Mouse (Mus musculus): ENCODE data around the gene Speer4b. TPM values are rescaled to one million over a fixed set of nuclear protein-coding genes. Genes with fewer than 3 reads are reported as not detected.

The Speer4b gene
- polyA plus RNA-seq, 1 experiment from 2014 or later: not detected

DNA sequence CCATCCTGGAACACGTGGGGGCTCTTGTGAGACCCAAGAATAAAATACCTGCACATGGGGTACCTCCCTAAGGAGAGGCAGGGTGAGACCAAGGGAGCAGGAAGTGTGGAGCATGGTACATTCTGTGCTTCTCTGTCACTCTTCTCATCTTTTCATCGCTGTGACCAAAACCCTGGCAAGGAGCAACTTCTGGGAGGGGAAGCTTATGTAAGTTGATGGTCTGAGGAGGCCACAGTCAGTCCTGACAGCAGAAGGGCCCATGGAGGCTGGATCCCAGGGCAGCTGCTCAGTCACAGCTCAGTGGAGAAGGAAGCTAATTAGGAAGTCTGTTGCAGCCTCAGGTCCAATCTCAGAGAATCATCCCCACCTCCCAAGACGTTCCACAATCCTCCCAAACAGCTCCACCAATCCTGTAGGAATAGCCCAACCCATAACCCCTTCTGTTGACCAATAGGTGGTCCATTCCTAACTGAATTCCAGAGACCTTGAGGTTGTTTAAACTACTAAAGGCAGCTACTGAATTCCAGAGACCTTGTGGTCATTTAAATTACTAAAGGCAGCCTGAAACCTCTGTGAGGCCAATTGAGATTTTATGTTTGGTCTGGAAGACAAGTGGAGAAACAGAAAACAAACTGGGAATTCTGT lies 47.9 kb downstream of the Speer4b start:
- 34% methylated on average over 3 of the region's 3 CpGs for WGBS
- no peak overlapping the region for H3K9ac ChIP-seq
- H3K36me3 ChIP-seq: no peaks in the 10 kb centered on the region
- H3K4me3 ChIP-seq (replicated peaks): no peak overlapping the region
- H3K4me1 ChIP-seq: no peaks in the 10 kb centered on the region
- H3K27ac ChIP-seq: no peak overlapping the region
- H3K27me3 ChIP-seq (replicated peaks): no peaks in the 10 kb centered on the region
- ATAC-seq (ENCODE audit: insufficient read depth, low FRiP score, low read depth): no peak
- H3K4me2 ChIP-seq: no peak overlapping the region
- no peaks in the 10 kb centered on the region for H3K9me3 ChIP-seq

Data from stomach, embryonic 15.5 days (tissue).